ENCODE assay signal across 13 mouse cellular contexts in genomic region chr8:70188707-70189106, GRCm38 (mm10). TPM values are rescaled to one million over a fixed set of nuclear protein-coding genes. Genes with fewer than 3 reads are reported as not detected.
DNase-seq lines count a peak whose midpoint lies in the region.
"Had no signal": no experiment of that assay in that cellular context is flagged by ENCODE, and none has a peak within 500 bp of the region (broad histone marks: within the 10 kb centered on the region; RNA-seq: fewer than 3 reads in every experiment).

No protein-coding gene starts in this region.

- peak; percentile 93 for DNase-seq in heart, adult 11 months
- no peak for DNase-seq in heart, postnatal 25 days (ENCODE audit: low spot score)
- DNase-seq in ovary, postnatal 36 days (ENCODE audit: low spot score) = peak; percentile 17
- DNase-seq in ovary, postnatal 14 days (ENCODE audit: low spot score) = no peak
- DNase-seq in kidney, postnatal 4 days = peak; percentile 58 to 71
- no peak for DNase-seq in left cerebral cortex, adult 11 months (ENCODE audit: low spot score)
- DNase-seq in urinary bladder, adult 2 months (ENCODE audit: low spot score) = no peak
- DNase-seq: adrenal gland, adult 2 months; cerebellum, adult 11-12 months; layer of hippocampus, postnatal 36 days; left cerebral cortex, postnatal 4 days; lung, postnatal 10 days; thymus, postnatal 25 days had no signal

- intact Hi-C loops in heart, postnatal 25 days (cut with DNase I) = no loop called here

RNA-seq across cellular contexts. Expression of gene Tmem161a, which starts 16.6 kb away (rescaled TPM):
- total RNA-seq in heart, postnatal 25 days (2021) = 10 to 100 TPM; 93.0 to 98.1 TPM
- 55.4 and 80.0 TPM in 2 replicates for polyA plus RNA-seq in urinary bladder, adult 2 months (2012; rRNA removed)

RNA-seq across cellular contexts. Expression of gene Slc25a42, which starts 23.4 kb away (rescaled TPM):
- total RNA-seq in heart, postnatal 25 days (2021) = 10 to 100 TPM; 48.1 to 48.4 TPM
- polyA plus RNA-seq in urinary bladder, adult 2 months (2012; rRNA removed) = 15.5 and 17.9 TPM in 2 replicates

RNA-seq across cellular contexts. Expression of gene Sugp2, which starts 45.3 kb away (rescaled TPM):
- total RNA-seq in heart, postnatal 25 days (2021) = 10 to 100 TPM; 38.9 to 41.5 TPM
- polyA plus RNA-seq in urinary bladder, adult 2 months (2012; rRNA removed) = 45.4 and 56.1 TPM in 2 replicates

RNA-seq across cellular contexts. Expression of gene Armc6, which starts 45.6 kb away (rescaled TPM):
- 1 to 10 TPM; 7.6 to 8.0 TPM for total RNA-seq in heart, postnatal 25 days (2021)
- 13.9 and 17.4 TPM in 2 replicates for polyA plus RNA-seq in urinary bladder, adult 2 months (2012; rRNA removed)

RNA-seq across cellular contexts. Expression of gene Mef2b, which starts 49.2 kb away (rescaled TPM):
- total RNA-seq in heart, postnatal 25 days (2021) = under 1 TPM in 1 of 2 experiments, not detected in 1; 0.31 TPM
- polyA plus RNA-seq in urinary bladder, adult 2 months (2012; rRNA removed) = 0.29 and 0.35 TPM in 2 replicates

Comparison
In these comparisons a context has a peak if more than half of its experiments do, and no peak if none do; other contexts are left out.
1. DNase-seq: peak in heart, adult 11 months (single experiment), ovary, postnatal 36 days (single experiment) and kidney, postnatal 4 days (2 of 2); none in heart, postnatal 25 days (single experiment), ovary, postnatal 14 days (single experiment), left cerebral cortex, adult 11 months (single experiment) and urinary bladder, adult 2 months (single experiment).